Mouse (Mus musculus) limb, embryonic 15.5 days (tissue): ENCODE measurements around the gene Adh5. TPM values are rescaled to one million over a fixed set of nuclear protein-coding genes. Genes with fewer than 3 reads are reported as not detected.

Experiments
- ATAC-seq: fragments of 200-750 bp; cut with Nextera tagmentation; 2 replicates; pipeline ENCODE4 v1.8.0; 2017; ENCODE audit warnings: low read depth, moderate TSS enrichment; ENCODE audit not compliant: insufficient number of reproducible peaks, low FRiP score, low TSS enrichment
- H3K27ac ChIP-seq: fragments of 300-500 bp; sonication (generic); 2 replicates; pipeline ENCODE4 v1.5.1; 2015; ENCODE audit warnings: moderate library complexity, mild to moderate bottlenecking, inconsistent platforms
- H3K27me3 ChIP-seq: fragments of 300-500 bp; sonication (generic); 2 replicates; pipeline ENCODE4 v1.6.1; 2015; ENCODE audit warnings: inconsistent platforms
- H3K36me3 ChIP-seq: fragments of 300-500 bp; sonication (generic); 2 replicates; pipeline ENCODE4 v1.6.1; 2015; ENCODE audit warnings: inconsistent platforms
- H3K4me1 ChIP-seq: fragments of 300-500 bp; sonication (generic); 2 replicates; pipeline ENCODE4 v1.6.1; 2015; ENCODE audit warnings: inconsistent platforms
- H3K4me2 ChIP-seq: fragments of 300-500 bp; sonication (generic); 2 replicates; pipeline ENCODE4 v1.6.1; 2015; ENCODE audit warnings: mild to moderate bottlenecking, inconsistent platforms
- H3K4me3 ChIP-seq: fragments of 300-500 bp; sonication (generic); 2 replicates; pipeline ENCODE4 v1.5.1; 2015; ENCODE audit warnings: mild to moderate bottlenecking, inconsistent platforms
- H3K9ac ChIP-seq: fragments of 300-500 bp; sonication (generic); 2 replicates; pipeline ENCODE4 v1.6.1; 2015; ENCODE audit warnings: inconsistent platforms
- H3K9me3 ChIP-seq: fragments of 300-500 bp; sonication (generic); 2 replicates; pipeline ENCODE4 v1.6.1; 2016; ENCODE audit warnings: inconsistent platforms
- WGBS: fragments of 180-500 bp; shearing (Covaris S2); methylation state at CpG from one replicate; pipeline ENCODE4 v1.1.7; 2015; 5-methylcytosine and 5-hydroxymethylcytosine counted together
- polyA plus RNA-seq: library from polyadenylated mRNA; unstranded; fragments of >200 nt; fragmentation: Nextera tagmentation; extraction: Ambion mirVana; gene quantifications from 2 replicates; pipeline ENCODE4 v1.2.1, GENCODE M21; 2015

Adh5 gene
- polyA plus RNA-seq, 1 experiment from 2014 or later = 154 TPM

GRCm38 (mm10) chr3:138430360-138430976, 12.4 kb upstream of the Adh5 start:
- no peaks in the 10 kb centered on the region for H3K9me3 ChIP-seq
- no peak overlapping the region for H3K4me3 ChIP-seq
- H3K9ac ChIP-seq = no peak overlapping the region
- no peaks in the 10 kb centered on the region for H3K27me3 ChIP-seq
- 71% methylated on average over 6 of the region's 6 CpGs for WGBS
- no peak overlapping the region for H3K27ac ChIP-seq
- no peaks in the 10 kb centered on the region for H3K4me1 ChIP-seq
- no peak overlapping the region for H3K4me2 ChIP-seq
- no peaks in the 10 kb centered on the region for H3K36me3 ChIP-seq
- no peak for ATAC-seq

GRCm38 (mm10) chr3:138431835-138432234, 11.1 kb upstream of the Adh5 start:
- Histone ChIP-seq H3K4me1 (no peaks in the 10 kb centered on the region), H3K9ac (no peak overlapping the region), H3K4me2 (no peak overlapping the region), H3K36me3 (no peaks in the 10 kb centered on the region), H3K4me3 (no peak overlapping the region), H3K27ac (no peak overlapping the region), H3K27me3 (no peaks in the 10 kb centered on the region), H3K9me3 (no peaks in the 10 kb centered on the region)
- no peak for ATAC-seq
- WGBS = 67% methylated on average over 2 of the region's 2 CpGs

GRCm38 (mm10) chr3:138438716-138439115, 4.2 kb upstream of the Adh5 start:
- no peak overlapping the region for H3K27ac ChIP-seq
- H3K4me1 ChIP-seq = peaks cover 4% of the 10 kb centered on the region; the same call in 1 of the 2 replicates
- H3K9me3 ChIP-seq = no peaks in the 10 kb centered on the region
- H3K4me2 ChIP-seq = no peak overlapping the region
- no peaks in the 10 kb centered on the region for H3K27me3 ChIP-seq
- WGBS = 69% methylated on average over 3 of the region's 3 CpGs
- H3K36me3 ChIP-seq = no peaks in the 10 kb centered on the region
- no peak overlapping the region for H3K4me3 ChIP-seq
- no peak overlapping the region for H3K9ac ChIP-seq
- ATAC-seq = no peak

- Histone ChIP-seq H3K9ac (peak overlapping the region; percentile 50), H3K36me3 (peaks cover 22% of the 10 kb centered on the region), H3K4me2 (peak overlapping the region; percentile 83), H3K4me1 (peaks cover 11% of the 10 kb centered on the region), H3K9me3 (no peaks in the 10 kb centered on the region), H3K27ac (peak overlapping the region; percentile 91), H3K4me3 (peak overlapping the region; percentile 96), H3K27me3 (no peaks in the 10 kb centered on the region)
- 3% methylated on average over 9 of the region's 9 CpGs for WGBS
- 0 out of 2 replicates have a peak, but pooled peaks have one; percentile 3 for ATAC-seq
Observed at GRCm38 (mm10) chr3:138442203-138442602, 690 bp upstream of the Adh5 start.

GRCm38 (mm10) chr3:138443465-138443771, 525 bp downstream of the Adh5 start:
- peak overlapping the region; percentile 91 for H3K27ac ChIP-seq
- ATAC-seq = no peak
- peaks cover 11% of the 10 kb centered on the region for H3K4me1 ChIP-seq
- no peaks in the 10 kb centered on the region for H3K27me3 ChIP-seq
- peaks cover 32% of the 10 kb centered on the region for H3K36me3 ChIP-seq
- H3K9me3 ChIP-seq = no peaks in the 10 kb centered on the region
- peak overlapping the region; percentile 87 for H3K9ac ChIP-seq
- H3K4me3 ChIP-seq = peak overlapping the region; percentile 96
- peak overlapping the region; percentile 47 for H3K4me2 ChIP-seq
- 2% methylated on average over 9 of the region's 9 CpGs for WGBS

GRCm38 (mm10) chr3:138448077-138448860, 5.4 kb downstream of the Adh5 start:
- H3K27ac ChIP-seq = no peak overlapping the region
- H3K4me2 ChIP-seq = no peak overlapping the region
- no peak overlapping the region for H3K9ac ChIP-seq
- no peak for ATAC-seq
- peaks cover 6% of the 10 kb centered on the region; the same call in 1 of the 2 replicates for H3K4me1 ChIP-seq
- H3K36me3 ChIP-seq = peaks cover 75% of the 10 kb centered on the region
- no peaks in the 10 kb centered on the region for H3K27me3 ChIP-seq
- 70% methylated on average over 12 of the region's 12 CpGs for WGBS
- H3K9me3 ChIP-seq = no peaks in the 10 kb centered on the region
- no peak overlapping the region for H3K4me3 ChIP-seq

GRCm38 (mm10) chr3:138452169-138452568, 9.3 kb downstream of the Adh5 start:
- no peak overlapping the region for H3K27ac ChIP-seq
- no peaks in the 10 kb centered on the region for H3K9me3 ChIP-seq
- H3K4me3 ChIP-seq = no peak overlapping the region
- H3K4me2 ChIP-seq = no peak overlapping the region
- ATAC-seq = no peak
- no peaks in the 10 kb centered on the region for H3K27me3 ChIP-seq
- H3K9ac ChIP-seq = no peak overlapping the region
- H3K4me1 ChIP-seq = no peaks in the 10 kb centered on the region
- peaks cover 84% of the 10 kb centered on the region for H3K36me3 ChIP-seq
- WGBS = 93% methylated on average over 10 of the region's 10 CpGs

- ATAC-seq = no peak
- H3K36me3 ChIP-seq = peaks cover 84% of the 10 kb centered on the region
- 98% methylated on average over 1 of the region's 1 CpGs for WGBS
- no peaks in the 10 kb centered on the region for H3K4me1 ChIP-seq
- no peak overlapping the region for H3K9ac ChIP-seq
- H3K4me3 ChIP-seq = no peak overlapping the region
- H3K9me3 ChIP-seq = no peaks in the 10 kb centered on the region
- H3K27me3 ChIP-seq = no peaks in the 10 kb centered on the region
- H3K4me2 ChIP-seq = no peak overlapping the region
- no peak overlapping the region for H3K27ac ChIP-seq
Observed at GRCm38 (mm10) chr3:138454234-138454633, 11.3 kb downstream of the Adh5 start.

GRCm38 (mm10) chr3:138454711-138455435, 12.0 kb downstream of the Adh5 start:
- 83% methylated on average over 13 of the region's 13 CpGs for WGBS
- peaks cover 86% of the 10 kb centered on the region for H3K36me3 ChIP-seq
- H3K4me2 ChIP-seq = no peak overlapping the region
- H3K9me3 ChIP-seq = no peaks in the 10 kb centered on the region
- H3K4me1 ChIP-seq = no peaks in the 10 kb centered on the region
- no peak overlapping the region for H3K27ac ChIP-seq
- no peak overlapping the region for H3K9ac ChIP-seq
- no peak for ATAC-seq
- no peaks in the 10 kb centered on the region for H3K27me3 ChIP-seq
- H3K4me3 ChIP-seq = no peak overlapping the region

- no peak for ATAC-seq
- peaks cover 80% of the 10 kb centered on the region for H3K36me3 ChIP-seq
Observed at GRCm38 (mm10) chr3:138458441-138458840, 15.5 kb downstream of the Adh5 start.

GRCm38 (mm10) chr3:138460260-138460659, 17.4 kb downstream of the Adh5 start:
- ATAC-seq = no peak
- Histone ChIP-seq H3K27me3 (no peaks in the 10 kb centered on the region), H3K4me3 (no peak overlapping the region), H3K36me3 (peaks cover 79% of the 10 kb centered on the region), H3K4me2 (no peak overlapping the region), H3K9ac (no peak overlapping the region), H3K4me1 (no peaks in the 10 kb centered on the region), H3K27ac (no peak overlapping the region), H3K9me3 (no peaks in the 10 kb centered on the region)
- 79% methylated on average over 13 of the region's 13 CpGs for WGBS

More at GRCm38 (mm10) chr3:138458441-138458840, 15.5 kb downstream of the Adh5 start:
- H3K4me1 ChIP-seq = no peaks in the 10 kb centered on the region
- H3K4me3 ChIP-seq = no peak overlapping the region
- WGBS = 97% methylated on average over 3 of the region's 3 CpGs
- no peak overlapping the region for H3K27ac ChIP-seq
- no peaks in the 10 kb centered on the region for H3K27me3 ChIP-seq
- H3K9me3 ChIP-seq = no peaks in the 10 kb centered on the region
- no peak overlapping the region for H3K9ac ChIP-seq
- no peak overlapping the region for H3K4me2 ChIP-seq

GRCm38 (mm10) chr3:138461832-138462231, 18.9 kb downstream of the Adh5 start:
- H3K4me2 ChIP-seq = no peak overlapping the region
- H3K27ac ChIP-seq = no peak overlapping the region
- WGBS = 90% methylated on average over 3 of the region's 3 CpGs
- ATAC-seq = no peak
- H3K27me3 ChIP-seq = no peaks in the 10 kb centered on the region
- no peak overlapping the region for H3K9ac ChIP-seq
- no peak overlapping the region for H3K4me3 ChIP-seq
- H3K36me3 ChIP-seq = peaks cover 81% of the 10 kb centered on the region
- H3K9me3 ChIP-seq = no peaks in the 10 kb centered on the region
- no peaks in the 10 kb centered on the region for H3K4me1 ChIP-seq
